Mouse (Mus musculus): ENCODE measurements around the gene Lypd6. TPM values are rescaled to one million over a fixed set of nuclear protein-coding genes. Genes with fewer than 3 reads are reported as not detected.

The Lypd6 gene
- polyA plus RNA-seq, 1 experiment from 2014 or later: 1.7 TPM

DNA sequence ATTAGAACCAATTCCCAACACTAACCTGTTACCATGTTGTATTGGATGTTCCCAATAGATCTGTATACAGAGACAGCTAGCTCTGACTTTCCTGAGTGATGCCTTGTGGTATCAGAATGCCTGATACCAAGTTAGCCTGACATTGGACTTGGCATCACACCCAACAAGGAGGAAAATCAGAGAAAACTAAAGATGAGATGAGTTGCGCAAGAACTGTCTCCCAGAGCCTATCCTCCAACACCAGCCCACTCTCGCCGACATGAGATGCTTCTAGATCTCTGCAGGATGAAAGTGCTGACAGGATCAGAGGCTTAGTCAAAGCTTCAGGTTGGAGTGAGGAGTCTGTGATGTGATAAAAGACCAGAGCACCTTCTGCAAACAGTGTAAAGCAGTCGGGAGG lies 158.8 kb downstream of the Lypd6 start:
- no peak overlapping the region for H3K9ac ChIP-seq (ENCODE audit: low read length)
- H3K4me1 ChIP-seq (replicated peaks; ENCODE audit: control insufficient read depth, insufficient read depth, low read length): no peaks in the 10 kb centered on the region
- H3K9me3 ChIP-seq (ENCODE audit: control insufficient read depth, low read length): no peaks in the 10 kb centered on the region
- no peak overlapping the region for H3K27ac ChIP-seq (ENCODE audit: low read length)
- H3K36me3 ChIP-seq (ENCODE audit: control insufficient read depth, insufficient read depth, low read length): no peaks in the 10 kb centered on the region
- 66% methylated on average over 4 of the region's 4 CpGs for WGBS
- no peak for ATAC-seq (ENCODE audit: low read depth)
- no peak overlapping the region for H3K4me3 ChIP-seq (ENCODE audit: low read length)
- H3K27me3 ChIP-seq (ENCODE audit: control insufficient read depth, insufficient read depth, low read depth, low read length): no peaks in the 10 kb centered on the region
- H3K4me2 ChIP-seq (ENCODE audit: low read depth, low read length): no peak overlapping the region

DNA sequence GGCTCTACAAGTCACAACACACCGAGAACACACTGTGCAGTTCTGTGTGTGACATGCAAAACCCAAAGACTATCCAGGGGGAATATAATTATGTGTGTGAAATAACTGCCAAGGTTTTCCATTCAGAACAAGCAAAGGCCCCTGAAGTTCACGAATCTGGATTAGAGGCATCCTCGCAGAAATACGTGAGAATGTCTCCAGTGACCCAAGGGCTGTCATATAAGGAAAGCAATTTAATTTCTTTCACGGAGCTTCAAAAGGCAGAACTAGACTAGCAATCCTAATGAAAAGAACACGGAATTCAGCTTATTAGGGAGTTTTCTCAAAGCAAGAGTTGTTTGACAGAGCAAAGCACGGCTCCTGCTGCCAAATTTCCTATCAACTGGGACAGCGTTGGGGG lies 167.3 kb downstream of the Lypd6 start:
- ATAC-seq (ENCODE audit: low read depth): no peak
- Histone ChIP-seq H3K9me3 (ENCODE audit: control insufficient read depth, low read length) (no peaks in the 10 kb centered on the region), H3K4me1 (replicated peaks; ENCODE audit: control insufficient read depth, insufficient read depth, low read length) (no peaks in the 10 kb centered on the region), H3K27ac (ENCODE audit: low read length) (no peak overlapping the region), H3K4me3 (ENCODE audit: low read length) (no peak overlapping the region), H3K36me3 (ENCODE audit: control insufficient read depth, insufficient read depth, low read length) (no peaks in the 10 kb centered on the region), H3K9ac (ENCODE audit: low read length) (no peak overlapping the region), H3K27me3 (ENCODE audit: control insufficient read depth, insufficient read depth, low read depth, low read length) (no peaks in the 10 kb centered on the region), H3K4me2 (ENCODE audit: low read depth, low read length) (no peak overlapping the region)
- WGBS: 61% methylated on average over 8 of the region's 8 CpGs

Other genes starting within 250 kb of the Lypd6 start
- gene Mmadhc, start 230.4 kb downstream of the Lypd6 start, polyA plus RNA-seq (2015; fragmentation: Nextera tagmentation; extraction: Ambion mirVana): 149 TPM in 2 replicates